Mouse (Mus musculus) liver, adult 2 months (tissue): ENCODE measurements around the gene Vpreb3.

Experiments used
- CTCF ChIP-seq: fragments of 200-500 bp; IDR thresholded peaks from 2 replicates; pipeline ENCODE4 v1.5.1; 2011; ENCODE audit warnings: low read depth, low read length, control low read depth
- POLR2A ChIP-seq: fragments of 200-500 bp; IDR thresholded peaks from 2 replicates; pipeline ENCODE4 v1.6.1; 2011; ENCODE audit warnings: low read length, control low read depth; ENCODE audit not compliant: insufficient read depth; ENCODE audit errors: extremely low read depth

DNA sequence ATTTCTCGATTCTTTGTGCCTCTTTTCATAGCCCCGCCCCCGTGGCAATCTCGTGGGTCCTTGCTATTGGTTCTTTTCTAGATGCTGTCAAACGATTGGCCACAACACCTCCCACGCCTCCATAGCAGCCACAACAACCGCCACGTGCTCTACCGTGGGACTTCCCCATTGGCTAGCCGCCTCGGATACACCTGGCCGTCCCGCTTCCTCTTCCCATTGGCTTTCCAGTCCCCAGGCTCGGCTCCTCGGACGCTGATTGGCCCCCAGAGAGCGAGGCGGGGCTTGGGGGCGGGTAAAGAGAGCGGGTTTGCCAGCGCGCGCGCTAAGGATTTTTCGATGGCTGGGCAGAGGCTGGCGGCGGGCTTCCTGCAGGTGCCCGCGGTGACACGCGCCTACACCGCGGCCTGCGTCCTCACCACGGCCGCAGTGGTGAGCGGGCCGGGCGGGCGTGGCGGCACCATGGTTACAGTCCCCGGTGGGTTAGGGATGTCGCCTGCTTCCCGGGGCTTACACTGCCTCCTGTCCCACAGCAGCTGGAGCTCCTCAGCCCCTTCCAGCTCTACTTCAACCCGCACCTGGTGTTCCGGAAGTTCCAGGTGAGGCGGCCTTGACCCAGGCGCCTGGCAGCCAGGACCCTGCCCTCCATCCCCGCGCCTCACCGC is 49.6 kb upstream of the Vpreb3 start, which contains the start of gene Derl3:
- TF ChIP-seq CTCF (no peak), POLR2A (no peak)
